Mouse (Mus musculus) frontal cortex, postnatal 36 days (tissue): ENCODE measurements around the gene B4galt4.

Experiments
- DNase-seq, 2 experiments: peaks; one replicate each; pipeline ENCODE4 v3.0.0; 2022; ENCODE audit warnings: low spot score in 2 of 2

Gene B4galt4

DNA sequence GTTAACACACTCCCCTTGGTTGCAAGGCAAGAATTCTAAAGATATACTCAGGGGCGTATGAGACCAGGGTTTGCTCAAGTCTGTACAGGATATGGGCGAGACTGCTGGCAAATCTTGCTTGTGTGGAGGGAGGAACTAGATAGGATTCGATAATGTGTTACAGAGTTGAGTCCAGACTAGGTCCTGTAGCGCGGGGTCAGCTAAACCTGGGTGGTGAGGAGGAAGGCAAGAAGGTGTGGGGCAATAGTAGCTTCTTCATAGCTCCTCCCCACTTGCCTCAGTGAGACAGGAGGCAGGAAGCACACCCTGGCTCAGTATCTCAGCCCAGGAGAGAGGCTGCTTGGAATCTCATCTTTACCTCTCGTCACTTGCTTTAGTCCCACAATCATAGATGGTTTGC, 12.9 kb upstream of the B4galt4 start:
- DNase-seq: no peak

DNA sequence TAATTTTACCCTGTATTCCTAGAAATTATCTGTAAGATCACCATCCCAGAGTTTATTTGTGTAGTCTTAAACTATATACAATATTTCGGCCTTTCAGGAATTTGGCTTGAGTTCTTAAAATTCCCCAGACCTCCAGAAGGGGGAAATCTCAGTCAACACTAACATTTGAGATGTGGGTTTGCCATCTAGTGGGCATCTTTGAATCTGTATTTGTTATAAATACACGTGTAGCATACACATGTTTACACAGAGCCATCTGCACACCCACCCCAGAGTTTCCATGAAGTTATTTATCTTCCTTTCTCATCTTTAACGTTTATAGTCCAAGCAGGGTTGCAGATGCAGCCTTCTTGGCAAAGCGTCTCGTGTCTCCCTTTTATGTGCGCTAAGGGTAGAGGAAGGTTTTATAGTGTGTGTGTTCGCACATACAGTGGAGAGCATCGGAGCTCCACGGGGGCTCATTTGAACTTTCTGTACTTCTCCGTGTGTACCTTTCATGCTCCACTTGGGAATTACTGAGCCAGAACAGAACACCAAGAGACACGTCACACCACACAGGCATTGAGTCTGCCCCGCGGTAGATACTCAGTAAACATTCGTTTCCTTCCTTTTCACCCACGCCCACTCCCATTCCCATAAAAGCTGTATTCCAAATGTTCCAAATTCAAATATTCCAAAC, 12.3 kb upstream of the B4galt4 start:
- peak; percentile 24 to 56 for DNase-seq

- DNase-seq: no peak
Measured at GRCm38 (mm10) chr16:38730921-38731320, 11.1 kb upstream of the B4galt4 start.

DNA sequence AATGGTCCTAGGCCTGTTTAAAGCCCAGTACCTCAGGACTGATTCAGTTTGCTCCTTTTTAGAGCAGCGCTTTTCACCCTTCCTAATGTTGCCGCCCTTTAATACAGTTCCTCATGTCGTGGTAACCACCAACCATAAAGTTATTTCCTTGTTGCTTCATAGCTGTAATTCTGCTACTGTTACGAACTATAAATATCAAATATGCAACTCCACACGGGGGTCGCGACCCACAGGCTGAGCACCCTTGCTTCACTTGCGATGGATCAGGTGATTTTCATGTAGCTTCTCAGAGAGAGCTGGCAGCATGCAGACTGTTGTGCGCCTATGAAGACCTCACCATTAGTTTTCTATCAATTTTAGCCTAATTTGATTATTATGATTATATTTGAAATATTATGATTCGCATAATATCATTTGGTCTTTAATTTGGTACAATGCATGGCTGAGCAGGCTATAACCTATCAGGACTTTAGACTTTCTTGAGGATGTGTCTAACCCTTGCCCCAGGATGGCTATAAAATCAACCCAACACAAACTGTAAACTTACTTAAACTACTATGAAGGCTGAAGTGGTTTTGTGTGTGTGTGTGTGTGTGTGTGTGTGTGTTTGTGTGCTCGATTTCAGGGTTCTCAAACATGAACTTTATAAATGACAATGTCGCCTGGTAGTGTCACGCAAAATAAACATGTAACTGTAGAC, 710 bp upstream of the B4galt4 start:
- DNase-seq: no peak

GRCm38 (mm10) chr16:38742659-38743131, 631 bp downstream of the B4galt4 start:
- DNase-seq: peak; percentile 53 to 59

DNA sequence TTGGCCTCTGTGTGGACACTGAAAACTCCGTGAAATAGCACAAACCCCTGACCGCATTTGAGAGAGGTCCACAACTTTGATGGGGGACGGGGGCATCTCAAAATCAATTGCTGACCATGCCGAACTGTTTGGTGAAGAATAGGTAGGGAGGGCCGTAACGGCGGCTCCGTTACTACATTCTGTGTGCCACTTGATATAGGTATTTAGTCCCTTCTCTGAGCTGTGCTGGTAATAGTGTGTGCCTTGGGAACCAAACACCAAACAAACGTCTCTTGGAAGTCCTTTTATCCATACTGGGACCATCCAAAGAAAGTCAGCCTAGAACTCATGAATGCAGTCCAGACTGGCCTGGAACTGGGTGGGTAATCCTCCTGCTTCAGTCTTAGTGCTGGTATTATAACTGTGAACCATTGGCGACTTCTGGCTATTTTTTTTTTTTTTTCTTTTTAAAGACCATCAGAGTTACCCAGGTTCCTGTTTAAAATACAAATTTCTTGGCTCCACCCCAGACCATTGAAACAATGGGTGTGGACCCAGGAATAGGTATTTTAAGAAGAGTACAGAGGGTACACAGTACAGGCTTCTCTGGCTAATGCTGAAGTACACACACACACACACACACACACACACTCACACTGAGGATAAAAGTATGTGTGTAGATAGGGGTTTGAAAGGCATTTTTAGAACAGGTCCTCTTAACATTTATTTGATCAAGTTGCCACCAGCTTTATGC, 2.0 kb downstream of the B4galt4 start:
- DNase-seq: no peak

DNA sequence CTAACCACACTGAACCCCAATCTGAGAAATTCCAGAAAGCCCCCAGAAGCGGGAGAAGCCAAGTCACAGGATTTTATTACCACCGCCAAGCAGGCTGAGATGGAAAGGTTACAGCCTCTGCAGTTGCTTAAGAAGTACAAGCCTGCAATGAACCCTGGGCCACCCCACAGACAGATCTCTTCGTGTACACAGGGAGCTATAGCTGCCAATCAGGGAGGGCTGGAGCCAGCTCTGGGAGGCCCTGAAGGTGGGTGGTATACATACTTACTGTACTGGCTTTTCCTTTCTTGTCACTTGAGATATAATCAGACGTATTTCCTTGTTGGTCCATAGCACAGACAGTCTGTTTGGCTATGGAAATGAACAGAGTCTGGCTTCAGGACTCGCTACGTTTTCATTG, 8.7 kb downstream of the B4galt4 start:
- no peak for DNase-seq

DNA sequence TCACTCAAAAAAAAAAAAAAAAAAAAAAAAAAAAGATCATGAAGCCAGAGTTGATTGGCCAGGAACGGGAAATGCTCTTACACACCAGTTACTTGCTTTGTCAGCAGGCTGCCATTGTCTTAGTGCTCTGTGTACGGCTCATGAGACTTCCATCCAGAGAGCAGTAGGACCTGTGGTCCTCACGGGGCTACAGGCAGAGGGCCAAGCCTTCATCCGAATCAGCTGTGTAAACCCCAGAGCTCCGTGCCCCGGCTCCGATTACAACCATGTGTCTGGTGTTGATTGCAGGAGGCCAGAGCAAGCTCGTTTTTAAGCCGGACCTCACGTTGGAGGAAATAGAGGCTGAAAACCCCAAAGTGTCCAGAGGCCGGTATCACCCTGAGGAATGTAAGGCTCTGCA, 11.6 kb downstream of the B4galt4 start:
- DNase-seq: no peak

GRCm38 (mm10) chr16:38755452-38756176, 13.6 kb downstream of the B4galt4 start:
- no peak for DNase-seq

DNA sequence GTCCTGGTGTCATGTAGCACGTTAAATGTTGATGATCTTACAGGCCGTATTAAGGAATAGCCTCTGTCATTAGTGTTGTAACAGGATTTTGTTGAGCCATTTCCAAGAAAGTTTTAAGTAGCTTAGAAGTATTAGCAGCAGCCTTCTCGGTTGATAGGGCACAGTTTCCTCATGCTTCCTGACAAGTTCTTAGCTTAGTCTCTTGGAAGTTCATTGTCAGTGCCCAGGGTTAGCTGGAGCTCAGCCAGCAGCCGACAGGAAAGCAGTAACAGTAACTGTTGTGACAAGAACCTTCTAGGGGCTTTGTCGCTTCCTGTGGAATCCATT, 14.1 kb downstream of the B4galt4 start:
- DNase-seq: no peak

DNA sequence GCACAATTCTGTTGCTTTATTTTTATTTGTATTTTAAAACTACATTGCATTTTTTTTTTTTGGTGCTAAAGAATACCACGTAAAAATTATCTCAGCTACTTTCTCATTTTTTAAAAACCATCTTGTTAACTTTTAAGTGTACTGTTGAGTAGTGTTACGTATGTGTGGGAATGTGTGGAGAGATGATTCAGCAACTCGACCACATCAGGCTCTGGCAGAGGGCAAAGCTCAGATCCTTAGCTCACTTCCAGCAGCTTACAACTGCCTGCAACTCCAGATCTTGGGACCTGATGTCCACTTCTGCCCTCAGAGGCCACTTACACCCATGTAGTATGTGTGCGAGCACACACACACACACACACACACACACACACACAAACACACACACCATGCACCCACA, 14.5 kb downstream of the B4galt4 start:
- DNase-seq: no peak

DNA sequence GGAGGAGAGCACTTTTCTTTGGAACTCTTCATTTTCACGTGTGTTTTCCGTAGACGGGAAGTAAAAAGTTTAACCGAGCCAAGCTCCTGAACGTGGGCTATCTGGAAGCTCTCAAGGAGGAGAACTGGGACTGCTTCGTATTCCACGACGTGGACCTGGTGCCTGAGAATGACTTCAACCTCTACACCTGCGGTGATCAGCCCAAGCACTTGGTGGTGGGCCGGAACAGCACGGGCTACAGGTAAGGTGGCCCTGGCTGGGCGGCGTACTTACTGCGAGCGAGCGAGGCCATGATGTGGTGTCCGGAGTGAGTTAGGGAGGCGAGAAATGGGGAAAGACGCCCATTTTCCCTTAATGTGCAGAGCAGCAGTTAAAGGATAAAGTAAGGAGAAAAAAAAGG, 15.6 kb downstream of the B4galt4 start:
- DNase-seq: no peak

- no peak for DNase-seq
Measured at GRCm38 (mm10) chr16:38758104-38758861, 16.2 kb downstream of the B4galt4 start.

DNA sequence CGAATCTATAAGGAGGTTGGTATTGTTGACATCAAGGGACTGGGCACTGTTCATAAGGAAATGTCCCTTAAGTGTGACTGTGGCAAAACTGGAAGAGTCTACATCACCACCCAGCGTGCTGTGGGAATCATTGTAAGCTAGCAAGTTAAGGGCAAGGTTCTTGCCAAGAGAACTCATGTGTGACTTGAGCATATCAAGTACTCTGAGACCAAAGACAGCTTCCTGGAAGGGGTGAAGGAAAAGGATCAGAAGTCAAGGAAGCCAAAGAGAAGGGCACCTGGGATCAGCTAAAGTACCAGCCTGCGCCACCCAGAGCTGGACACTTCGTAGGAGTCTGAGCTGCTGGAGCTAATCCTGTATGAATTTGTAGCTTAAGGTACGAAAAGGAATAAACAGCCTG, 18.2 kb downstream of the B4galt4 start:
- no peak for DNase-seq

- no peak for DNase-seq
Measured at GRCm38 (mm10) chr16:38760834-38761375, 18.8 kb downstream of the B4galt4 start.

DNA sequence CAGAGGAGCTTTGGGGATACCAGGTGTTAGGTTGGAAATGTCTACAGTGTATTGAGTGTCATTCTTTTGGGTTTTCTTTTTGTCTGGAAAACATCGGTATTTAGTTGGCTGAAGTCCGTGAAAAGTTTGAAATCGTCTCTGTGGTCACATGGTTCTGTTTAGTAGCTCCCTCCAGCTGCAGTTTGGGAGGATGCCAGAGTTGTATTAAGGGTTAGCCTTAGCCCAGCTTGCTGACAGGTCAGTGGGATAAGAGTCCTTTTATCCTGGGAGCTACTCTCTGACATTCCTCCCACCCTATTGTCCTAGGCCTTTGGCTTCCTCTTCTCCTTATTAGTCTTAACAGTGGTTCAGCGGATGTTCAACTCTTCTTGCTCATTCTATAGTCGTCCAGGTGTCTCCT, 19.9 kb downstream of the B4galt4 start:
- DNase-seq: no peak

DNA sequence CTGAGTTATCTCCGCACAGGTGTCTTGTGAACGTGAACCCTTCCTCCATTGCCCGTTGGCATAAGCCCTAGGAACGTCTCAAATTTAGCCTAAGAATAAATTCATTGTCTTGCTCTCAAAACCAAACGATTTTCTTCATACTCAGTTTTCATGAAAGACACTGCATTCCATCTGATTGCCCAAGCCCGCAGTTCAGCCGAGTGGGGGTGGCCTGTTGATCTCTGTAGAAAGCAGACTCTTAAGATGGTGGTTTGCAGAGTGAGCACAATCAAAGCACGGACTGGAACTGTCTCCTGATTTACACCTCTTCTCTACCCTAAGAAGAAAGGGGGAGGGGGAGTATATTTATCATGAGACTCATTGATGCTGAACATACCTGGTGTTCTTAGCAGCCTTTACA, 20.3 kb downstream of the B4galt4 start:
- DNase-seq: no peak

DNA sequence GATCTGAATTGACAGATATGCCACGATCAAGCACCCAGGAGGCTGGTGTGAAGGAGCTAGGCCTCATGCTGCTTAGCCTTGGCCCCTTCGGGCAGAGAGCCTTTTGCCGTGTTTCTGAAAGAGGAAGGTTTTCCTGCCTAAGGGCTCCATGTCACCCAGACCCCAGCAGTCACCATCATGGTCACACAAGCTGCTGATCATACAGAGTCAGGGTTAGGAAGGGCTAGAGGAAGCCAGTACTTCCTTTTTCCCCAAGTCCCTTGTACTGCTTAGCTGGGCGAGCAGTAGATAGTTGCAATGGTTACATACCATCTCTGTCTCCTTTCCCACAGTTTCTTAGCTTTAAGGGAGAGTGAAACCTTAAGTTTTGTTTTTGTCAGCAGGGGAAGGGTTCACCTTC, 21.4 kb downstream of the B4galt4 start:
- DNase-seq: no peak

GRCm38 (mm10) chr16:38766671-38767070, 24.6 kb downstream of the B4galt4 start:
- DNase-seq: no peak

- peak in 1 of 2 experiments; percentile 48 for DNase-seq
Measured at GRCm38 (mm10) chr16:38767761-38768160, 25.7 kb downstream of the B4galt4 start.

DNA sequence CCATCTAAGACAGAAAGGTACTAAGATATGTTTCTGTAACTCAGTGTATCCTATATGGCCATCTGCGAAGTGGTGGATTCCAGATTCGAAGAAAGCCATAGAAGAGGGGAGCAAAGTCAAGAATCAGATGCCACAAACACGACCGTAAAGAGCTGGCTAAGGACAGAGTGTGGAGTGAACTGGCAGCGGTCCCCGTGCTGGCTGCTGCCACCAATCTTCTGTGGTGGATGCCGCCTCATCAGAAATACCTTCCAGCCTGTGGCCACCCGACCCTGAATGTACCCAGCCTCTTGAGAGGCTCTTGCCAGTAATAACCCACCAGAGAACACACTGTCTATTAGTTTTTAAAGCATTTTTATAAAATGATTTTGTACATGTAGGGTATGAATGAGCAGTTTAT, 26.3 kb downstream of the B4galt4 start:
- no peak for DNase-seq
